Mouse (Mus musculus) telencephalon, adult 2 months (tissue): ENCODE results near the gene Sars2.
"Not testable (repeated sequence)": the region's sequence is repeated elsewhere in the genome, so short reads cannot be mapped to it uniquely, and the experiment has no call there.

Source experiments
- DNase-seq: peaks from one replicate; pipeline ENCODE4 v3.0.0-alpha.2; 2011; ENCODE audit warnings: low read depth, low spot score

The Sars2 gene

GRCm38 (mm10) chr7:28741709-28742438 is at the start of gene Sars2, which contains the start of gene Mrps12:
TSS of gene Sars2 (plus strand) at chr7:28741992.
TSS of gene Mrps12 (minus strand) at chr7:28741820.
- peak; percentile 99 for DNase-seq

- DNase-seq = peak; percentile 23
These were observed 49.1 kb upstream of the Sars2 start, which contains the start of gene Fbxo27 for GRCm38 (mm10) chr7:28692545-28693320. TSS of gene Fbxo27 (plus strand) at chr7:28692849.

DNA sequence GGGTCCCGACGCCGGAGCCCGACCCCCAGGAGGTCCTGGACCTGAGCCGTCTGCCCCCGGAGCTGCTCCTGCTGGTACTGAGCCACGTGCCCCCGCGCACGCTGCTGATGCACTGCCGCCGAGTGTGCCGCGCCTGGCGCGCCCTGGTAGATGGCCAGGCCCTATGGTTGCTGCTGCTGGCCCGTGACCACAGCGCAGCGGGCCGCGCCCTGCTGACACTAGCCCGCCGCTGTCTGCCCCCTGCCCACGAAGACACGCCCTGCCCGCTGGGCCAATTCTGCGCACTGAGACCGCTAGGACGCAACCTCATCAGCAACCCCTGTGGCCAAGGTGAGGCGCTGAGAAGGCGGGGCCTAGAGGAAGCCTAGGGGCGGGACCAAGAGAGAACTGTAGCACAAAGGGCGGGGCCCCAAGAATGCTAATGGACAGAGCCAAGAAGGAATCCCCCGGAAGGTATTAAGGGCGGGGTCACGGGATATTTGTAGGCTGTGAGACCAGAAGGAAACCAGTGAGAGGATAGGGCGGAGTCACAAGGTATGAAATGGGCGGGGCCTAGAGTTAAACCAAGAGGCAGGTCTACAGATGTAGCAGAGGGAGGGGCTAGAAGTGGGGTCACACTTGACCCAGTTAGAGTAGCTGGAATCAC is 48.3 kb upstream of the Sars2 start:
- DNase-seq = peak; percentile 88

DNA sequence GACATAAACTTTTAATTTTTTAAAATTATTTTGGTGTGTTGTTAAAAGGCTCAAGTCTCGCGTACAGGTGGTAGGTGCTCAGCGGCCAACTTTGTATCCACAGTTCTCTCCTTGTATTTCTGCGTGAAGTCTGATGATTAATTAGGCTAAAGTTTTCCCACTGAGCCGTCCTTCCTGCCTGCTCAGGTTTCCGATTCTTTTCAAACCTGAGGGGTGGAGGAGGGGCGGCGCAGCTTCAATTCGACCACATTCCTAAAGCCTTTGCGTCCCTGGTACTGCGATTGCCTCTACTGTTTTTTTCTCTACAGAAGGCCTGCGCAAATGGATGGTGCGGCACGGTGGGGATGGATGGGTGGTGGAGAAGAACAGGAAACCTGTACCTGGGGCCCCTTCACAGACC is 47.4 kb upstream of the Sars2 start:
- no peak for DNase-seq

GRCm38 (mm10) chr7:28694966-28695511 is 46.8 kb upstream of the Sars2 start:
- DNase-seq = no peak

DNA sequence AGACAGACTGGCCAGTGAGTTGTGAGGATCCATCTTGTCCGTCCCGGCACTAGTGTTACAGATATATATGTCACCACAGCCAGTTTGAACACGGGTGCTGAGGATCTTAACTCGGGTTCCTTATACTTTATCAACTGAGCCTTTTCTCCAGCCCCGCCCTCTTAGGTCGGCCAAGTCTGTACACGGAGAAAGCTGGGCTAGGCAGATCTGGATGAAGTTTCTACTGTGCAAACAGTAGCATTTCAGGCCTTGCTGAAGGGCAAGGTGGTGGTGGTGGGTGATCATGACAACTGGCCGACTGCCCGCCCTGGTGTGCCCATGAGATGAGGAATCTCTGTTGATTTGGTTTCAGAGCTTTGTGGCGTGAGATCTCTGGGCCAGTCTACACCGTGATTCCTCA is 44.5 kb upstream of the Sars2 start:
- no peak for DNase-seq

DNA sequence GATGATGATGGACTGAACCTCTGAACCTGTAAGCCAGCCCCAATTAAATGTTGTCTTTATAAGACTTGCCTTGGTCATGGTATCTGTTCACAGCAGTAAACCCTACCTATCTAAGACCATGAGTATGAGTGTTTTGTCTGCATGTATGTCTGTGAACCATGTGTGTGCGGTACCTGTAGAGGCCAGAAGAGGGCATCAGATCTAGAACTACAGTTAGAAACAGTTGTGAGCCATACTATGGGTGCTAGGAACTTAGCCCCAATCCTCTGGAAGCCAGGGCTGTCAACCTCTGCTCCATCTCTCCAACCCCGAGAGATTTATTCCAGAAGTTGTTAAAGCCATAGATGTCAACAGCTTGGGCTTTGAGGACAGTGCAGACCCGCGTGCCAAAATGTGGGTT is 41.5 kb upstream of the Sars2 start:
- no peak for DNase-seq

GRCm38 (mm10) chr7:28701306-28701705 is 40.5 kb upstream of the Sars2 start:
- DNase-seq = not testable (repeated sequence)

GRCm38 (mm10) chr7:28702601-28703143 is 39.1 kb upstream of the Sars2 start:
- DNase-seq = no peak

GRCm38 (mm10) chr7:28709454-28709853 is 32.3 kb upstream of the Sars2 start:
- no peak for DNase-seq

DNA sequence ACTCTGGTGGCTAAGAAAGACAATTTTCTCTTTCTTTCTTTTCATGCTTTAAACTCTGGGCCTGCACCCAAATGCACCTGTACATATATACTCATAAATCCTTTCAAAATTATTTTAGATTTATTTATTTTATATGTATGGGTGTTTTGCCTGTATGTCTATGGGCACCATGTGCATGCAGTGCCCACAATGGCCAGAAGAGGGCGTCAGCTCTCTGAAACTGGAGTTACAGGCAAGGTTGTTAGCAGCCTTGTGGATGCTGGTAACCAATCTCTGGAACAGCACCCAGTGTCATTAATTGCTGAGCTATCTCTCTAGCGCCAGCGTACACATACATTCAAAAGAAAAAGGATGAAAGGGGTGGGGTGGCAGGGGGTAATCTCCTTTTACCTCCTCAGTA is 30.8 kb upstream of the Sars2 start:
- DNase-seq = no peak

DNA sequence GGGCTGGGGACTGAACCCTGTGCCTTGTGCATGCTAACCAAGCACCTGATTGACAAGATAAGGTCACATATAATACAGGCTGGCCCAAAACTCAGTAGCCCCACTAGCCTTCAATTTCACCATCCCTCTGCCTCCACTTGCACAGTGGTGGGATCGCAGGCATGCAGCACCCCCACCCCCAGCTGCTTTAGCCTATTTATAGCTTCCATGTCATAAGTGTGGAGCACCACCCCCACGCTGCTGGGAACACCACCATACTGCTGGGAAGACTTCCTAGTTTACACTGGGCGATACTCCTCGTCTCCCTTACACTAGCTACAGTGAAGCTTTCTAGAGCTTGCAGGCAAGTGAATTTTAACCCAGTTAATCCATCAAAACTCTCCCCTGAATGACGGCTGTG is 27.1 kb upstream of the Sars2 start:
- peak; percentile 42 for DNase-seq

DNA sequence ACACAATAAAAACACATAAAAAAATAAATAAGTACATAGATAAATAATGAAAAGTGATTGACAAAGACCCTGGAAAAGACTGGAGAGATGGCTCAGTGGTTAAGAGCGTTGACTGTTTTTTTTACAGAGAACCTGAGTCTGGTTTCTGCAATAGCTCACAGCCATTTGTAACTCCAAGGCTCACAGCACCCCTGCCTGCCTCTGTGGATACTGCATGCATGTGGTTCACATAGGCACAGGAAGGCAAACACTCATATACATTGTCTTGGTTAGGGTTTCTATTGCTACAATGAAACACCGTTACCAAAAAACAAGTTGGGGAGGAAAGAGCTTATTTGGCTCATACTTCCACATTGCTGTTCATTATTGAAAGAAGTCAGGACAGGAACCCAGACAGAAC is 26.2 kb upstream of the Sars2 start:
- DNase-seq = no peak

- DNase-seq = no peak
These were observed 25.1 kb upstream of the Sars2 start, which contains the start of gene Fbxo17 for GRCm38 (mm10) chr7:28716590-28717281. TSS of gene Fbxo17 (plus strand) at chr7:28716804.

DNA sequence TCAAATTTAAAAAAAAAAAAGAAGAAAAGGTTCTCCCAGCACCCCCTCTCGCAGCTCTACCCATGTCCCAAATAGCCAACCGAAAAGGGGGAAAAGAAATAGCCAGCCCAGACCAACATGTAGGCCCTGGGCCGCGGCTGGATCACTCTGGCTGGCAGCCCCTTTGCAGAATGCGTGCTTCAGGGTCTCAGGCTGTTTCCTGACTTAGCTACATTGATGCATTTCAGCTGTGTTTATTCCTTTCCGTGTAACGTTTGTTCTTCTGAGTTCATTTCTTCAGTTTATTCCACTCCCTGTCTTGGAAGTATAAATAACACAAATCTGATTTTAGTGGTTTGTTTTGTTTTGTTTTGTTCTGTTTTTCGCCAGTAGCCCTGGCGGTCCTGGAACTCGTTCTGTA is 24.1 kb upstream of the Sars2 start:
- no peak for DNase-seq

DNA sequence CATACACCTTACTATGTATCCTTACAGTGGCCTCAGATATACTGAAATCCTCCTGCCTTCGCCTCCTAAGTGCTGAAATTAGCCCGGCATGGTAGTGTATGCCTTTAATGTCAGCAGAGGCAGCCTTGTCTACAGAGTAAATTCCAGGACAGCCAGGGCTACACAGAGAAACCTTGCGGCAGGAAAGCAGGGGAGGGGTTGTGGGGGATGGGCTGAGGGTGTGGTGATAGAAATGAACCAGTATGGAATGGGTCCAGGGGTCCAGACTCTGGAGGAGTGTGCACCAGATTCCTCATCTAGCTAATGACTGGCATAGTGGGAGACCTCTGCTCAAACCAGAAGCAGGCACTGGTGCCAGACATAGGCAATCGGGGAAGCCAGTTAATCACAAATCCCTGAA is 22.6 kb upstream of the Sars2 start:
- DNase-seq = no peak

DNA sequence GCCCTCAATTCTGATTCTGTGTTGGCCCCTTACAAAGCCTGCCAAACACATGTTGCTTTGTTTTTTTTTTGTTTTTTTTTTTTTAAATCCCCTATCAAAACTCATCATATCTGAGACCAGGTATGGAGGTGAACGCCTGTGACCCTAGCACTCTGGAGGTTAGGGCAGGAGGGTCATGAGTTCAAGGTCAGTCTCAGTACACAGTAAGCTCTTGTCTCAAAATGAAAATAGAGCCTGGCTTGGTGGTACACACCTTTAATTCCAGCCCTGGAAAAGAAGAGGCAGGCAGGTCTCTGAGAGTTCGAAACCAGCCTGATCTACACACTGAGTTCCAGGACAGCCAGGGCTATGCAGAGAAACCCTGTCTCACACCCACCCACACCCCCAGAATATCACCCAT is 22.1 kb upstream of the Sars2 start:
- DNase-seq = no peak

DNA sequence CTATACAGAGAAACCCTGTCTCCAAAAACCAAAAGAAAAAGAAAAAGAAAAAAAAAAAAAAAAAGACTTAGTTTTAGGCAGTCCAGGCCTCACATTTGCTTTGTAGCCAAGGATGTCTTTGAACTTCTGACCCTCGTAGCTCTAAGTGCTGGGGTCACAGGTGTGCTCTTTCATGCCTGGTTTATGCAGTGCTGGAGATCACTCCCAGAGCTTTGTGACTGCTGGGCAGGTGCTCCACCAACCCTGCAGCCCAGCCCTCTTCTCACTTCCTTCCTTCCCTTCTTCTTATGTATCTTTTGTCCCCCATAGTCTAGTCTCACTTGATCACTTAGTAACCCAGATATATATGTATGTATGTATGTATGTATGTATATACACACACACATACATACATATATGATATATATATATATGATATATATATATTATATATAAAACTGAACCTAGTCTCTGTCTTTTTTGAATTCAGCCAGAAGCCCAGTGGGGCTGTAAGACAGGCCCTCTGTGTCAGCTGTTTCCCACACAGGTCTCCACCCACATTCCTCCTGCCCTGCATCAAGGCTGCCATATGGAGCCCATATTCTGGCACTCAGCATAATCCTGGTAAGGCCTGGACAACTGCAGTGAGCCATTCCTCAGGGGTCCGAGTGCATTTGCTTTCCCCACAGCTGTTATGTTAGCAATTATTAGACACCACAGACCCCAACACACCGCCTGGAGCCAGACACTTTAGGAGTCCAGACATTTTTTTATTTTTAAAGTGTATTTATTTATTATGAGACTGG is 20.8 kb upstream of the Sars2 start:
- DNase-seq = no peak

- DNase-seq = no peak
These were observed 19.7 kb upstream of the Sars2 start for GRCm38 (mm10) chr7:28722079-28722478.

DNA sequence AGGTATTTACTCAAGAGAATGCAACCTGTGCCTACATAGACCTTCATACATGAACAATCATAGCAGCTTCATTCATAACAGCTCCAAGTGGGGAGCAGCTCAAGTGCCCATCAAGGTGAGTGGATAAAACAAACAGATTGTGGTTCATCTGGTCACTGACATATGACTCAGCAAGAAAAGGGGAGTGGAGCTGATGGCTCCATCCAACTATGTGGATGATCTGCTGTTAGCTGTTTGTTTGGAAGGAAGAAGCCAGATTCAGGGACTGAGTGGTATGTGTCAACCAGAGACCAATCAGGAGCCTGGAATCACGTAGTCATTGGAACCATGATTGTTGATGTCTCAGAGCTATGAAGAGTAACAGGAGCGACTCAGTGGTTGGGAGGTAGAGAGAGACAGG is 17.2 kb upstream of the Sars2 start:
- DNase-seq = no peak
